Mouse (Mus musculus) kidney, postnatal 4 days (tissue): ENCODE measurements around the gene Olfr228.
"Not testable (repeated sequence)": the region's sequence is repeated elsewhere in the genome, so short reads cannot be mapped to it uniquely, and the experiment has no call there.

ENCODE experiments used
- DNase-seq, 2 experiments: peaks; one replicate each; pipeline ENCODE4 v3.0.0; 2021; ENCODE audit warnings: mixed read lengths in 2 of 2

Olfr228 gene

DNA sequence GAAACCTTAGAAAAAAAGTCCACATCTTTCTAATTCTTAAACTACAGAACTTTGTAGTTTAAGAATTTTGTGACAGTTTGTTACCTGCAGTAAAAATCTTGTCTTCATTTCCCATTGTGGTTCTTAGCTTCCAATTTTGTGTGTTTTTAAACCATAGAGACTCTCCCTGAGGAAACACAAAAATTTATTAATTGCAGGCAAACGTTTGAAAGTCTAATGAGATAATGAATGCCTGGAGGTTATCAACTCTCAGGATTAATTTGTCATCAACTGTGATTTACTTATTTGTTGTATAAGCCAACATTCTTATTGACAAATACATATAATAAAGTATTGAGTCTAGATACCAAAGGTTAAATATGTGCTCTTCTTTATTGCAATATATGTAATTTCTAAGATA, at the start of gene Olfr228:
Gene Olfr228, minus strand, starts transcription at position 101 of the 400 bp plus-strand sequence.
- DNase-seq = no peak

DNA sequence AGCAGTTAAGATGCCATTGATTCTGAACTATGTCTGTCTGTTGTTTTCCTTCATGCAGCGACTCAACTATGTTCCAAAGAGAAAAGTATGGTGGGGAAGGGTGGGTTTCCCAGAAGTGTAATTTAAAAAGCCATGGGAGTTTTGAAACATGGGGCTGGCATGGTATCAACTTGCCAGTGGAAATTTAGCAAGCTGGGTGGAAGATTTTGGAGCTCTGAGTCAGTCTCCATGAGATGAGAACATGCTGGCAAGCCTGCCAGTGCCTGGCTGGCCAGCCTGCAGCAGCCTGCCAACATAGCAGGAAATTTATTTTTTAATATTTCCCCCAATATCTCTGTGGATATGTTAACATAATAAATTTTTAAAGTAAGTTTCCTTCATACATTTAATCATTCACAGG, 43.8 kb upstream of the Olfr228 start:
- no peak for DNase-seq

DNA sequence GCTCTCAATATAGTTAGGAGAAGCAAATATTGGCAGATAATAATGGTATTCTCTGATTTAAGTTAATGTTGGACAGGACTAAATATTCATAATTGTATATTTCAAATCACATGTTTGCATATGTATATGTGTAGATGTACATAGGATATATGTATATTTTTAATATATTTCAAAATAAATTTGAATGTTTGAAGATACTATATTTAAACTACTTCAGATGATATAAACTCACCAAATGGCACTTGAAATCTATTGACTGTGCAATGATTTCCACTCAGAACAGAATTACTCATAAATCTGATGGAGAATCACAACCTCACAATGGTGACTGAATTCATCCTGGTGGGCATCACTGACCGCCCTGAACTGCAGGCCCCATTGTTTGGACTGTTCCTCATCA, 21.0 kb upstream of the Olfr228 start, which contains the start of gene Olfr1076:
Gene Olfr1076, plus strand, starts transcription at position 301 of the 400 bp plus-strand sequence.
- no peak for DNase-seq

DNA sequence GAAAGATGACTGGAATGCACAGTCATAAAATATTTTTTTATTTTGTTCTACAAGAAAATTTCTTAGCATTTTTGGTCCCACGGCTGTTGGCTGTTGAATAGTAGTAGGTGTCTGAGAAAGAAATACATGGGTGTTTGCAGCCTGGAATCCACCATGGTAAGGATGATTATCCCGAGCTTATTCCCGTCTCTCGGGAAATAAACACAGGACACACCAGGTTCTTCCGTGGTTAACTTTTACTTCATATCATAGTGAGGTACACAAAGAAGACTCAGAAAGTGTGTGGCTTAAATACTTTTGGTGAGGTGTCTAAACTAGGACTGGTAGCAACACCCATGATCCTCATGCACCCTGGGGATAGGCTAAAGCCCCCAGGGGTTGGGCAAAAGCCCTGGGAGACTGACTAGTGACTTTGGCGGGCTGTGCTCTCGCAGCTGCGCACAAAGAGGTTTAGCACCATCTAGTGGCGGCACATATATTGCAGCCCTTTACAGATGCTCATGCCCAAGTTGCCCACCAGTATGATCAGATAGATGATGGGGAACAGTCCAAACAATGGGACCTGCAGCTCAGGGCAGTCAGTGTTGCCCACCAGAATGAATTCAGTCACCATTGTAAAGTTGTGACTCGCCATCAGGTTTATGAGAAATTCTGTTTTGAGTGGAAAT, 22.6 kb downstream of the Olfr228 start:
- DNase-seq = peak; percentile 69 to 73

GRCm38 (mm10) chr2:86460434-86460833, 26.8 kb downstream of the Olfr228 start:
- DNase-seq = no peak

DNA sequence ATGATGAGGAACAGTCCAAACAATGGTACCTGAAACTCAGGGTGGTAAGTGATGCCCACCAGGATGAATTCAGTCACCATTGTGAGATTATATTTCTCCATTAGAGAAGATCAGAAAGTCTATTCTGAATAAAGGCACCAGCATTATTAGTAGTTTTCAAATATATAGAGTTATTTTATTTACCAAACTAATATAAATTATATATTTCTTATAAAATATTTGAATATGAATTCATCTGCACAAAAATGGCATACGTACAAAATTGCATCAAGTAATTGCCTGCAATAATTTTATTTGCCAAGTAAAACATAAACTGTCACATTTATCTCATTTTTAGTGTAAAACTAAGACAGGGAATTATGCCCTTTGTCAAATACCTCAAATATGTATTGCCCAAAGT, 31.0 kb downstream of the Olfr228 start, which contains the start of gene Olfr1066:
Gene Olfr1066, minus strand, starts transcription at position 101 of the 400 bp plus-strand sequence.
- no peak for DNase-seq

- DNase-seq = not testable (repeated sequence)
These were observed 36.7 kb downstream of the Olfr228 start, which contains the start of gene Olfr1065 for GRCm38 (mm10) chr2:86450491-86450890. Gene Olfr1065 (minus strand): TSS chr2:86450591.

DNA sequence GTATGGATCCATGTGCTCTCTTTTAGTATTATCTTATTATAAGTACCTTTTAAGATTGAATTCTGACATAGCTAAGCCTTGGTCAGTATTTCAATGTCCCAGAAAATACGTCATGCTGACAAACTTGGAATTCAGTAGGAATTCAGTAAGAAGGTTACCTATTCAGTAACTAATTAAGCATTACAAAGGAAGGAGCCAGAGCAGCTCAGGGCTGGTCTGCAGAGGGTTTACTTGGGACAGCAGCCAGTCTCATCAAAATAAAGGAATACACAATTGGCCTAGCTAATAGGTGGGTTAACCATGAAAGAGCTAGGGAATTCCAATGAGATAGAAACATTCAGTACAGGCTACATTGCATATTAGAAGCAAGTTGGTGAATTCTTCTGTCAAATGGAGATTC, 45.1 kb downstream of the Olfr228 start:
- not testable (repeated sequence) for DNase-seq
